Mouse (Mus musculus): ENCODE measurements around the gene Maz.

- TF ChIP-seq CTCF (IDR thresholded peaks at IDR 0.05; ENCODE audit: extremely low read depth, insufficient read depth, low read length) (no peak), POLR2A (IDR thresholded peaks at IDR 0.05; ENCODE audit: extremely low read depth, insufficient read depth, low read length) (no peak)
These were observed 30.4 kb downstream of the Maz start for GRCm38 (mm10) chr7:126996449-126996848.

All from cortical plate, adult 2 months (tissue).